Mouse (Mus musculus) urinary bladder, postnatal 14 days (tissue): Measurements from ENCODE around the gene Ano6.
A peak's percentile ranks its signal among the peaks of the same experiment; 100 is the strongest.

ENCODE experiments used
- DNase-seq: peaks from one replicate; pipeline ENCODE4 v3.0.0; 2021; ENCODE audit warnings: low spot score

Gene Ano6

DNA sequence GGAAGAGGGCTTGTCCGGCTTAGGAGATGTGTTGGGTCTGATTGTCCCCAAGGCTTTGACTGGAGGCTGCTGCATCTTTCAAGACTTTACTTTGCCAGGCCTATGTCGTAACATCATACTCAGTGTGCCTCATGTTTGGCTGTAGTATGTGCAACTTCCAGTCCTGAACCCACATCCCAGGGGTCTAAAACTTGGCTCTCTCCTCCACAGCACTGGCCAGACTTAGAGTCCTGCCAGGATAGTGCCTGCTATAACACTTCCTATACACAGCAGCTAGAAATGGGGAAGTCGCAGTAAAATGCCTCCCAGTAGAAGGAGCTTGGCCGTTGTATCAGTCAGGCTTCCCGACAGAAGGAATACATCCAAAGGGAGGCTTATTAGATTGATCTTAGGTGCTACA lies 21.9 kb upstream of the Ano6 start:
- DNase-seq, result no peak

DNA sequence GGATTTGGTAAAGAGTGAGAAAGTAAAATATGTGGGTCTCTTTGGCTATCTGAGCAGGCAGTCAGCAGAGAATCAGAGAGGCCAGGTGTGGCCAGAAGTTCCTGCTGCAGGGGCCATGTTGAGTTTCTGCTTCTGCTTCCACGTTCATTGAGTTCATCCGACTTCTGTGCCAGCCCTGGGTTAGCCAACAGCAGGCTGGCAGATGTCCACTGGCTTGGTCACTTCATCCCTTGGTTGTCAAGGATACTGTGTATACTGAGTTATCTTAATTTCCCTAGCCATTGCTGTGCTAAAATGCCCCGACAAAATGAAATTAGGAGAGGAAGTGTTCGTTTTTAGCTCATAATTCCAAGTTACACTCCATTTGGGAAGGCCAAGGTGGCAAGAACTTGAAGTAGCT lies 21.1 kb upstream of the Ano6 start:
- DNase-seq, result no peak

DNA sequence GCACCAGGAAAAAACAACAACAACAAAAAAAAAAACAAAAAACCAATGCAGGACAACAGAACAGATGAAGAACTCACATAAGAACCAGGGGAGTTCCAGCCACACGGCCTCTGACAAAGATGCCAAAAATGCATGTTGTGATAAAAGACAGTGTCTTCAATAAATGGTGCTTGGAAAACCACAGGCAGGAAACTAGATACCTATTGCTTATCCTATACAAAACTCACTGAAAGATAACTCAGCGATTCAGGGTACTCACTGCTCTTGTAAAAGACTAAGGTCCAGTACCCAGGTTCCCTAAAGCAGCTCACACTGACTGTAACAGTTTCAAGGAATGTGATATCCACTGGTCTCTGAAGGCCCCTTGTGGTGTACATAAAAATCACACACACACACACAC lies 20.3 kb upstream of the Ano6 start:
- no peak for DNase-seq

DNA sequence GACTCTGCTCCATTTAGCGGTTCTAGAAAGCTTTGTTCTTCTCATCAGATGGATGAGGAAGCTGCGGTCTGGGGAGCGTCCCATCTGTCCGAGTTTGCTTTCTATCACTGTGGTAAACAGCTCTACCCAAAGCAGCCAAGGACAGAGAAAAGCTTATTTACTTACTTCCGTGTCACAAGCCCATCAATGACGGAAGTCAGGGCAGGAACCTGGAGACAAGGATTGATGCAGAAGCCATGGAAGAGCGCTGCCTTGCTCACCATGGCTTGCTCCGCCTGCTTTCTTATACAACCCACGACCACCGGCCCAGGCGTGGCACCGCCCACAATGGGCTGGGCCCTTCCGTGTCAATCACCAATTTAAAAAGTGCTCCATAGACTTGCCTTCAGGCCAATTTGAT lies 18.3 kb upstream of the Ano6 start:
- no peak for DNase-seq

DNA sequence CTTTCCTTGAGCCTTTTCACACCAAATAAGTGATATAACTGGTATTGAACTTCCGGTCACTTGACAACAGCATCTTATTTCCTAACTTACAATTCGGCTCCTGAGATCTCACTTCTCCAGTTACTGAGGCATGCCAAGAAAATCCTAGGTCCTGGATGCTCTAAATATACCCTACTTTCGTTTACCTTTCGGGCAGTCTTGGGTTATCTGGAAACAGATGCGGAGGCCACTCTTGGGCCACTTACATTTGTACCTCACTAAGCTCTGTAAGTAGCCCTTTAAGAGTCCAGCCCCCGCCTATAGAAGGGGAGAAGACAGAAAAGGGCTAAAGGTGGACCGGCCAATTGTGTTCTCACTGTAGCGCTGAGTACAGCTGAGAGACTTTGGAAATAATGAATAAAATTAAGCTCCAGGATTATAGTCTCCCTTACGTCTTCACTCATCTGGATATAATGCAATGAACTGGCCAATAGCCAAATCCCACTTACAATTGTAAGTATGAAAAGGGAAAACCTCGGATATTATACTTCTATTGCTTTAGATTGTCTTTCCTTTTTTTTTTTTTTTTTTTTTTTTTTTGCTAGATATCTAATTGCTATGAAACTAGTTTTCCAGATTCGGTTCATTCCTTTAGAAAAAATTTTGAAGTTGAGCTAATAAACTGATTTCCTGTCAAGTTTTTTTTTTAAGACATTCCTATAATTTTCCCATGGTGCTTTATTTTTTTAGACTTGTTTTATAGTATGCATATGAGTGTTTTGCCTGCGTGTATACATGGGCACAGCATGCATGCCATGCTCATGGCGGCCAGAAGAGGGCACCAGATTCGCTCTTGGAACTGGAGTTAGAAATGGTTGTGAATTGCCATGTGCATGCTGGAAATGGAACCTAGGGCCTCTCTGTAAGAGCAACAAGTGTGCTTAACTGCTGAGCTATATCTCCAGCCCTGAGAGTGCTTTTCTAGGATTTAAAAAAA lies 17.5 kb upstream of the Ano6 start:
- peak; percentile 74 for DNase-seq

DNA sequence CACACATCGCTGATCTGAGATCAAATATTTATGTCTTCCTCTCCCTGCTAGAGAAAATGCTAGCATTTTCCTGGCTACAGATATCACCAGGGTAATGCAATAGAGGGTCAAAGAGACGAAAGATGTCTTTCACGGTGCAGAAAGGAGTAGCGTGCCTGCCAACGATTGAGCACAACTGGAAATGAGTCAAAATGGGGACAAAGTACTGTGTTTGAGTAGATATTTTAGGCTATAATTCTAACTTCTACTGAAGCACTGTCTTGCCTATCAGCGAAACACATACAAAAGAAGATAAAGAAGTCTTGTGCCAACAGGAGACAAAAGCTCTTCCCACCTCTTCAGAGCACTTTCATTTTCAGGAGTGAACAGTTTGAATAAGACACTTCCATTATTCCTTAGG lies 16.4 kb upstream of the Ano6 start:
- no peak for DNase-seq

DNA sequence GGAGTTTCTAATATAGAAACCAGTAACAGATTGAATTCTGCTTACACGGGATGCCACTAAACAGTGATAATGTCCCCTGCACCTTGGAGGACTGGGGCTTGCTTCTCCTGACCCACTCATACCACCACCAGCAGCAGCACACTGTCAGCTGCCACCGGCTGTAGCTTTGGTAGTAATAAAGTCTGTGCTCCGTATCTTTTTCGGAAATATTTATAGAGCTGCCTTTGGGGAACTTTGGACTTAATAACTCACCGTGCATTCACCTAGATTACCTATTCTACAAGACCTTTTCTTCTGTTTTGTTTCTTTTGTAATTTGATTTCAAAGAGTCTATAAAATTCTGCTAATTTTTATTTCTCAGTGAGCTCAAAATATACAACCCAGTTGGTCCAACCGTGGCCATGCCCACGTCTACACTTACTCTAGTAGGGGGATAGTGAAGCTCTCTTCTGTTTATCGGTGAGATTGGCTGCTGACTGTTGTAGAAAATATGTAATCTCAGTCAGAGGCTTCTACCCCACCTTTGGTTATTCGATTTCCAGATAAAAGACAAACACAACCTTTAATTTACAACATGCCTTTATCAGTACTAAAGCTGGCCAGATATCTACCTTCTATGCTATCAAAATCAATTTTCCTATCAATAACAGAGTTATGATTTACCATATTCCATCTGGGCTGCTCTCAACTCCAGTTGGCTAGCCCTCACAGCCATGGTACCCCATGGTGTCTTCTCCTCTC lies 15.8 kb upstream of the Ano6 start:
- no peak for DNase-seq

DNA sequence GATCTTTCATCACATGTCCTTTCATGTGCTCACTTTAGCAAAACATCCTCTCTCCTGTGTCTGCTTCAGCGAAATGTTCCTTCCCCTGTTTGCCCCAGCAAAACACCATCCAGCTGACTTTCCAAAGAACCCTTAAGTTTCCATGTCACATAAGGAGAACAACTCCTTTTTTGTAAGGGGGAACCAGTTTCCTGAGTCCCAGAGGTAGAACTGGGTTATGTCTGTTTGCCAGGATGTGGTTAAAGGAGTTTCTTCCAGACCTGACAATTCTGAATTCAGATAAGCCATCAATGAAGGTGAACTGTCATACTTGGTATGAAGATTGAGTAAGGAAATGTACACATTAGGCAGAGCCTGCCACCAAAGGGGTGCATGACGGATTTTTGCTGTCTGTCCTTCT lies 12.9 kb upstream of the Ano6 start:
- DNase-seq, result no peak

DNA sequence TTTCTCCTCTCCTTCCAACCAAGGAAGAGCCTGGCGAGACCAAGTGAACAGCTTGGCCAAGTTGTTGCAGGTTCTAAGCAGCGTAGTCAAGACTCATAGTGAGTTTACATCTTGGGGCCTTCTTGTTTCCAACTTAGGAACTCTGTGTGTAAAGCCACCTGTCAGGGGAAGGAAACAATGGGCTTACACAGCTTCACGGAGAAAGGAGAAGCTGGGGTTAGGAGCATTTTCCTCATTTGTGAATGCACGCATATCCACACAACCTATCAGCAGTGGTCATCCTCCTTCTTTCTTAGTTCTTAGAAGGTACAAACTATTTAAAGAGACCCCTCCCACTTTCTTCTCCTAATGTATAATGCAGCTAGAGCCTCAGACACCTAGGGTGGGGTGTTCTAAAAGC lies 11.9 kb upstream of the Ano6 start:
- DNase-seq, result no peak

DNA sequence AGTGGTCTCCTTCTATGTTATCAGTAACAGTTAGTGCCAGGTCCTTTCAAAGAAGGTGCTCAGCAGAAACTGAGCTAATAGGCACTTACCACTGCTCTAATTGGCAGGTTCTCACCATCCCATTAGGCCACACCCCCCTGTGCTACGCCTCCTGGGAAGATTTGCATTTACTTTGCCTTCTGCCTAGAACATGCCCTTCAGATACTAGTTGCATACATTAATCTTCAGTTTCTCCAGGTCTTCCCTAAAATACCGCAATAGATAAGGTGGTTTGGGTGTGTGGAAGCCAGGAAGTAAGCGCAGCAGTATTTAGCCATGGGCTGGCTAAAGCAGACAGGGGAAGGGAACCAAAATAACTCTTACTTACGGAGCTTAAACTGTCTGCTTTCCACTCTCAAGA lies 4.0 kb upstream of the Ano6 start:
- DNase-seq, result no peak

DNA sequence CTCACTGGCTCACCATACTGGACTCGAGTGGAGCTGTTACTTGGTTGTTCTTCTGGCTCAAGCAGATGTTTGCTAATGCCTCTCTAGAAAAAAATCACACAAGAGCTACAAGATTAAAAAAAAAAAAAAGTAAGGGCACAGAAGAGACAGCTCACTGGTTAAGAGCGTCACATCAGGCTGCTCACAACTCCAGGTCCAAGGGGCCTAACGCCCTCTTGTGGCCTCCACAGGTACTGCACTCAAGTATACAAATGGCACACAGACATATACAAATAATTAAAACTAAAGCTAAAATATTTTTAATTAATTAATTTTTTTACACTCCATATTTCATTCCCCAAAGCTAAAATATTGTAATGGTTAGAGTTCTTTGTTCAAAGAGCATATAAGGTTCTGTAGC lies 3.1 kb upstream of the Ano6 start:
- DNase-seq, result no peak

DNA sequence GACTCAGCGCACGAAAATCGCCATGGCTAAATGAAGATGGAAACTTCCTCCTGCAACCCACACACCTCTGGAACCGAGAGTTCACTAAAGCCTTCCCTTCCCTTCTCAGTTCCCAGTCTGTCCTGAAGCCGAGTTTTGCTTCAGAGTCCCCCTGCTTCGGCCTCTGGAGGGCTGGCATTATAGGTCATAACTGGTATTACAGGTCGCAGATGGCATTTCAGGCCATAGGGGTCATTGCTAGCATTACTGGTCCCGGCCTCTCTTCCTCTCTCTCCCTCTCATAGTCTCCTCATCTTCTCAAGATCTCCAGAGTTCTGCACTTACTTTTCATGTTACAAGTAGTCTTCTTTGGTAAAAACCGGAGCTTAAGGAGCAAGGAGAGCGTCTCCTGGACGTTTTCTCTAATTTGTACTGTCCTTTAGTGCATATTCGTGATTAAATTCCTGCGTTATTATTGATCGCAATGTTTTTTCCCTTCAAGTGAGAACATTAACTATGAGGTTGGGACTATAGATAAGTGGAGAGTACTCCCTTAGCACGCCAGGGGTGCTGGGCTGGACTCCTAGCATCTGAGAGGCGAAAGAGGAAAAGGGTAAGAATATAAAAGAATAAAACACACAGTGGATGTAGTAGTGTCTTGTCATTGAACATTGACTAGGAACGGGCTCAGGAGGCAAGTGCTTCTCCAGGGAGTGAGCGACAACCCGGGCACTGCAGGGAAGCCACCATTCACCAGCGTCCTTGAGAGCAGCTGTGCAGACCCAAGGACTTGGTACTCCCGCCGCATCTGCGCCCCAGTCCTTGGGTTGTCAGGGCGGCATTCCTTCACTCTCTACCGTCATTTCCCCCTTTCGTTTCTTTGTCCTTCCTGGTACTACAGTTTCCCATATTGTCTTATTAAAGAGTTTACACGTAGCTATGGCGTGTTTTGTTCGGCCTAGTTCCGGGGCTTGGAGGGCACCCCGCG lies 798 bp upstream of the Ano6 start:
- no peak for DNase-seq

DNA sequence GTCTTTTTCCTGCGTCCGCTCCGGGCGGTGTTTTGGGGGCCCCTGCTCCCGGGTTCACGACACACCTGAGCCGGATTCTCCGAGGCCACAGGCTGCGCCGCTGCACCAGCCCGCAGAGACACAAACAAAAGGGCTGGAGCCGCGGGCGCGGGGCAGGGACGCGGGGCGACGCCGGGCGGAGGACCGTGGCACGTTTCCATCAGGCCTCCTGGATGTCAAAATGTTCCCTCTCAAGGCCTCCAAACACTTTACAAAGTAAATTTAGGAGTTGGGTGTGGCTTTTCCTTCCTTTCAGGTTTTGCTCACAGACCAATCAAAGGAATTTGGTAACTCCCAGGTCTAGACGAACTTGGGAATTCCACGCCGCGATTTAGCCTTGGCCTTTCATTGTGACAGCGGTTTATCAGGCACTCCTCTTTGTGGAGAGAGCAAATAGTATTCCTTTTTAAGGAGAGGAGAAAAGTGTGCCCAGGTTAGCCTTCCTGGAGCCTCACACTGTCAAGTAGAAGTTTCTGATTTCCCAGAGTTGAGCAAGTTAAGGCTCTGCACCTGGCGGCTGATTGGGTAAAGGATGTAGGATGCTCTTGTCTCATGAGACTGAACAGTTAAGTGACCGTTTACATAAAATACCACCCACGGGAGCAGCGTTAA lies 623 bp downstream of the Ano6 start:
- DNase-seq, result no peak

DNA sequence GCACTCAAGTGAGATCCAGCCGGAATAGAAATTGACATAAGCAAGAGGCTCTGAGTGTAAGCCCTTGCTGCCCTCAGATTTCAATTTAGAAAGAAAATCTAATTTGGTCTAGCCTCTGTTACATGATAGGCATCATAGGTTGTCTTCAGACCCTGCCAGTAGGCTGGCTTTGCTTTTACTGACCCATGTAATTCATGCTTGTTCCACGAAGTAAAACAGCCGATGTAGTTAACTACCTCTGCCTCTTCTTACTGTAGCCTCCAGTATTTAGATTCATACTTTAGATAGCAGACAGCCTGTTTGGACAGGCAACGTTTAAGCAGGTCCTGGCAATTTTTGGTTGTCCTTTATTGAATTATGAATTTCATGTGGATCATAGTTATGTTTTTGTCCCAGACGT lies 1.2 kb downstream of the Ano6 start:
- DNase-seq, result no peak

DNA sequence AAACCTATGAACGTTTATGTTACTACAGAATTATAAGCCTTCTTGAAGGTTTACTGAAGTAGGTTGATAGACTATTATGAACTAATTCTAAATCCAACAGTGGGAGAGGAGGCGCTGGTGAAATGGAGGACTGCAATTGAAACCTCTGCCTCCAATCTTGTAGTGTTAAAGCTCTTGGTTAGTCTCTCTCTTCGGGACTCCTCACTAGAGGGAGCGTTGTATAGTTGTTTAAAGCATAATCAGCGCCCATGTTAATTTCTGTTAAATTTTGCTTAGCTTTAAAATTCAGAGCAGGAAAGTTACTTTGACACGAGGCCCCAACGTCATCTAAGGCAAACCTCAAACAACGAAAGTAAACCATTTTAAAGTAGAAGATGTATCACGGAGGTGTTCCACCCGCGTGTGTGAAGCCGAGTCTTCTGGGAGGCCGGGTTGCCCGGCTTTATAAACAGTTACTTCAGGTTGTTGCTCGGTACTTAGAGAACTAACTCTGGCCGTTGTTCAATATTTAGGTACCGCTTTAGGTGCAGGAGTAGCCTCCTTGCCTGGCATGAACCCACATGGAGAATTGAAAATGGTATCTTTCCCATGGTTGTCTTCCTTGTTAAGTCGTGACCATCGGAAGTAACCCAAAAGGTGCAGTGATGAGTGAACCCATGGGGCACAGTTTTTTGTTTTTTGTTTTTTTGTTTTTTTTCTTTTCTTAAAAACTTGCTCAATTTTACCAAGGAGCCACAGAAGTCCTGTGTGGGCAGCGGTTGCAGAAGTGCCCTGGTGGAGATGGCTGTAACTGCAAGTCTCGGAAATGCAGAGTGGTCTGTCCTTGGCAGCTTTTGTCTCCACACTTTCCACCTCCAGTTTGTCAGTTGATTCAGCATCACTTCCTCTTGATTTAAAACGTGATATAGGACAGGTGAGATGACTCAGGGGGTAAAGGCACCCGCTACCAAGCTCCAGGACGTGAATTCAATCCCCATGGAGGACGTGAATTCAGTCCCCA lies 1.9 kb downstream of the Ano6 start:
- DNase-seq, result no peak

DNA sequence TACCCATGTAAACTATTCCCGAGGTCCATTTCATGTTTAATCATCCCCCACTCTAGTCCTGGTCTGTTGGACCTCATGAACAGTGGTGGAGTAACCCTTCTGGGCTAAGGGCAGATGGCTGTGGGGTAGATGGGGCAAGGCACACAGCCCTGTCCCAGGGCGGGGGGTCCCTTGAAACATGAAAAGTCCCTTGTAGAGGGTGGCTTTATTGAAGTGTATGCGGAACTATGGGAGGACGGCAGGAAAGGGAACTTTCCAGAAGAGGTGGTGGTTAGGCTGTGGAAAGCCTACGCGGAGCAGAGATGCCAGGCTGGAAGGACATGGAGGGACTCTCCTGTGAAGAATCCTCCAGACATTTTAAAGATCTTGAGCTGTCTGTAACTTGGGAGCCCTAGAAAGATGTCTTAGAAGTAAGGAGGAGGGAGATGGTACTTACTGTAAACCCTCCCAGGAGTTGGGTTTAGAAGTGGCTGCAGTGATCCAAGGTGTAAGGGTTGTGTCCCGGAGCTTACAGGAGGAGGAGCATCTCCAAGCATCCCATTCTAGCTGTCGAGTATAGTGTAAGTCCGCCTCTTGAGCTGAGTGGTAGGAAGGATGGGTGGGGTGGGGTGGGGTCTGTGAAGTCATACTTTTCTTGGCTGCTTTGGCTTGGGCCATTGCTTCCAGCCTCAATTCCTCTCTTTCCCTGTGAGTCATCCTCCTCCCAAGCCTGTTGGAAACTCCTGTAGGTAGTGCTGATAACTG lies 3.3 kb downstream of the Ano6 start:
- DNase-seq, result no peak

DNA sequence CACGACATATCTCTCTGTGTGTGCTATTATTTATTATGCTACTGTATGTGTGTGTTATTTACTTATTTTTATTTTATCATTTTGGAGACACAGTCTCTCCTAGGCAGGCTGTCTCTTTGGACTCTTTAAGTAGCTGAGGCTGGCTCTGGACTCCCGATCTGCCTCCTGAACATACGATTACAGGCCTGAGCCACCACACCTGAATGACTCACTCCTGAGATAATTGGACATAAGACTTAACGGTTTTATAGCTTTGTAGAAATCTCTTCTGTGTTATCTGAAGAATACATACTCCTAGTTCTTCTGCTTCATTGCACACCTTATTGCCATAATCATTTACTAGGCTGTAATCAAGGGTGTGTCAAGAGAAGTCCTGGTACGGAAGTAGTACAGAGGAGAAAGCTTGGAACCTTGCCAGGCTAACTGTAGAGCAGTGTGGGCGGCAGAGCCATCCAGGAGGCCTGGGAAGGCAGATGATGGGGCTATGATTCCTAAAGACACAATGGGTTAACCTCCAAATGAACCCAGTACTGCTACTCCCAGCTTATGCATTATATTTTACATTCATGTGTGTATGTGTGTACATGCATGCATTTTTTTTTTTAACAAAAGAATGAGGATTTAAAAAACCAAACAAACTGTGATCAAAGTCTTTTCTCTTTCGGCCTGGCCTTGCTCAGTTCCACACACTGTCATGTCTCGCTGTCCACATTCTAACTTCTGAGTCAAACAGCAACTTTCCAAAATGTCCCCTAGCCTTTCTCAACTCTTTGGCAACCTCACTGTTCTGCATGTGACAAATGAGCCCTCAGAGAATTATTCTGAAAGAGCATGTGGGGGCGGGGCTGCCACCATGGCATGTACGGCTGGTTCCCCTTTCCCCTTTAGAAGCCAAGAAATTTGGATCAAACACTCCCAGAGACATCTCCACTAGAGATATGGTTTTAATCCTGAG lies 4.2 kb downstream of the Ano6 start:
- no peak for DNase-seq

DNA sequence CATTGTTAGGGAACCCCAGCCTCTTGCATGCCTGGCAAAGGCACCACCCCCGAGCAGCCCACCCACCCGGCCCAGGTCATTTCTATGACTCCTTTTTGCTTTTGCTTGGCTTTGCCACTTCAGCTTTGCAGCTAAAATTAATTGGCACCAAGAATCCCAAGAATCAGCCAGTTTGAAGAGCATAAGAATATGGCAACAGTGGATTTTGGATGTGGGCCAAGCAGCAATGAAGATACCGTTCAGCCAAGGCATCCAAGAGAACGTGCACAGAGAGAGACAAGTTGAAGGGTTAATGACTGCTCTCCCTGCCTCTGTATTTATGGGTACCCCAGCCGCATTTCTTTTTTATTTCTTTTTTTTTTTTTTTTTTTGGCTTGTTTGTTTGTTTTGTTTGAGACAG lies 5.4 kb downstream of the Ano6 start:
- no peak for DNase-seq
